Mouse (Mus musculus) cortical plate, adult 2 months (tissue): Measurements from ENCODE around the gene Hps1.

Experiments used
- CTCF ChIP-seq: fragments of 200-500 bp; IDR thresholded peaks from 2 replicates; pipeline ENCODE4 v1.5.1; 2011; ENCODE audit warnings: mild to moderate bottlenecking, control low read depth, low read length; ENCODE audit not compliant: insufficient read depth; ENCODE audit errors: extremely low read depth
- POLR2A ChIP-seq: fragments of 200-500 bp; IDR thresholded peaks from 2 replicates; pipeline ENCODE4 v1.6.1; 2011; ENCODE audit warnings: mild to moderate bottlenecking, low read length, control low read depth; ENCODE audit not compliant: insufficient read depth; ENCODE audit errors: extremely low read depth

DNA sequence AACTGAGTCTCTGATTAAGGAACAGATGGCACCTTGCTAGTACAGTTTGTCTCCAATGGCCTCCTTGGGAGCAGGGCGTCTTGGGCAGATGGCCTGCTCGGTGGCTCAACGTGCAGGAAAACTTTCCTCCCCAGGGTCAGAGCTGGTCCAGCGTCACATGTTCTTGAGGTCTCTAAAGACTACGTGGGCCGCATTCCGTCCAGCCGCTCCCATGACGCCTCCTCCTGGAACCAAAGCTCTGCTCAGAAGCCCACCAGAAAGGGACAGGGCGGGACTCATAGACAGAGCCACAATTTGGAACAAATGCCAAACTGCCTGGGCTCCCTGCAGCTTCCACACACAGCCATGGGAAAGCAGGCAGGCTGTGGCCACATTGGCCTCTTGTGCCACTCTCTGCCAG is 53.0 kb downstream of the Hps1 start:
- TF ChIP-seq POLR2A (no peak), CTCF (no peak)
